Mouse (Mus musculus): ENCODE measurements around the gene Mctp2. TPM values are rescaled to one million over a fixed set of nuclear protein-coding genes. Genes with fewer than 3 reads are reported as not detected.

The Mctp2 gene
- polyA plus RNA-seq (2015; fragmentation: Nextera tagmentation; extraction: Ambion mirVana): 0.25 and 0.34 TPM in 2 replicates

DNA sequence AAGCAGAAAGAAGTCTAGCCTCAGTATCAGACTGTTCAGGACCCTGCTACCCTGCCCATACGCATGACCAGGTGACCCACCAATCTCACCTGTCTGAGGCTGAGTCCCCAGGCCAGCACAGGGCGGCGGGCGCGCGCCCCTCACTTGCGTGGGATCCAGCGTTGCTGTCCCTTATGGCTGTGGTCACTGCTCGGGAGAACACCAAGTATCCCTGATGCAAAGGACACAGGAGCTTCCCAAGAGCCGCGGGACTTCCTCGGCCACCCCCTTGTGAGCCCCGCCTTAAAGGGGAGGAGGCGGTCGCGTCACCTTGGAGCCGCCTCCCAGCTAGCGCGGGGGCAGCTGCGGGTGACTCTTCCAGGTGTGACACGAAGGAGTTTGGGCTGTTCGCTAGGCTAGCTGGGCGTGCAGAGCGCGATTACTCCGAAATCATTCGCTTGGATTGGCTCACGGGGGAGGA, at the start of gene Mctp2:
Gene Mctp2 (minus strand): TSS at position 227 of the 460 bp plus-strand sequence.
- H3K9ac ChIP-seq (ENCODE audit: low read depth, low read length): peak within 1 kb of the TSS; percentile 27
- H3K27me3 ChIP-seq (ENCODE audit: control insufficient read depth, insufficient read depth, low read depth, low read length): peaks cover 4% of the 10 kb centered on the region; the same call in 1 of the 2 replicates
- WGBS: under 1% methylated on average over 28 of the region's 28 CpGs
- no peaks in the 10 kb centered on the region for H3K9me3 ChIP-seq (replicated peaks; ENCODE audit: control insufficient read depth, low read length, poor library complexity, severe bottlenecking)
- H3K4me3 ChIP-seq (ENCODE audit: low read depth, low read length): peak within 1 kb of the TSS; percentile 48
- no peak within 1 kb of the TSS for H3K27ac ChIP-seq (ENCODE audit: low read length)
- H3K4me1 ChIP-seq (ENCODE audit: control insufficient read depth, insufficient read depth, low read length): peaks cover 10% of the 10 kb centered on the region; the same call in 1 of the 2 replicates
- peak; percentile 62 for ATAC-seq
- peak within 1 kb of the TSS; percentile 96 for H3K4me2 ChIP-seq (ENCODE audit: low read length)
- H3K36me3 ChIP-seq (ENCODE audit: control insufficient read depth, insufficient read depth, low read length): no peaks in the 10 kb centered on the region

DNA sequence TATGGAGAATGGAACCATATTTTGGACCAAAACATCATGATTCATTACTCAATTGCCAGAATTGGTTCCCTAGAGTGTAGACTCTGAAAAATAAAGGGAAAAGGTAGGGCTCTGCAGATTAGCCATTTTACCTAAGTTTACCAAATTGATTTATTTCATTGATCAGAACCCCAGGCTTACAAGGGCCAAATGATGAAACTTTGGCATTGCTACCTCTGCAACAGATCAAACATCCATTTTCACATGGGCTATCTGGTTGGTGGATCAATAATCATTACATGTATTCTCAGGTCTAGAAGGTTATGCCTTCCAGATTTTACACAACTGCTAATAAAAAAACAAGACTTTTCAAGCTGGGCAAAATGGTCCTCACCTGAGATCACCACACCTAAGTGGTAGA, 39.5 kb upstream of the Mctp2 start:
- Histone ChIP-seq H3K9ac (ENCODE audit: low read depth, low read length) (no peak overlapping the region), H3K9me3 (replicated peaks; ENCODE audit: control insufficient read depth, low read length, poor library complexity, severe bottlenecking) (no peaks in the 10 kb centered on the region), H3K27me3 (ENCODE audit: control insufficient read depth, insufficient read depth, low read depth, low read length) (no peaks in the 10 kb centered on the region), H3K4me1 (ENCODE audit: control insufficient read depth, insufficient read depth, low read length) (no peaks in the 10 kb centered on the region), H3K4me3 (ENCODE audit: low read depth, low read length) (no peak overlapping the region), H3K27ac (ENCODE audit: low read length) (no peak overlapping the region), H3K36me3 (ENCODE audit: control insufficient read depth, insufficient read depth, low read length) (no peaks in the 10 kb centered on the region), H3K4me2 (ENCODE audit: low read length) (no peak overlapping the region)
- no peak for ATAC-seq

DNA sequence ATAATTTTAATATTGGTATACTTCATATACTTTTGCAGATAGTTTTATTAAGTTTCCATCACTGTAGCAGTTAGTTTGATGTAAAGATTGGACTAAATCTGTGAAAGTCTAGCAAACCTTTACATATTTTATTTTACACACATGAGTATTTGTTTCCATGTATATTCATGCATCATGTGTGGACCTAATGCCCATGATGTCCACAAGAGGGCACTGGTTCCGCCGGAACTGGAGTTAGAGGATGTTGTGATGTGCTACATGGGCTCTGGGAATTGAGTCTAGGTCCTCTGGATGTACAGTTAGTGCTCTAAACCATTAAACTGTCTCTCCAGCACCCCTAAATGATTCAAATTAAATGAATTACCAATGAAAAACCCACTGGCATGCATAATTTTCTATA, 37.3 kb upstream of the Mctp2 start:
- no peak overlapping the region for H3K27ac ChIP-seq (ENCODE audit: low read length)
- H3K36me3 ChIP-seq (ENCODE audit: control insufficient read depth, insufficient read depth, low read length): no peaks in the 10 kb centered on the region
- H3K4me2 ChIP-seq (ENCODE audit: low read length): no peak overlapping the region
- H3K27me3 ChIP-seq (ENCODE audit: control insufficient read depth, insufficient read depth, low read depth, low read length): no peaks in the 10 kb centered on the region
- H3K9me3 ChIP-seq (replicated peaks; ENCODE audit: control insufficient read depth, low read length, poor library complexity, severe bottlenecking): no peaks in the 10 kb centered on the region
- no peak overlapping the region for H3K9ac ChIP-seq (ENCODE audit: low read depth, low read length)
- WGBS: 80% methylated on average over 2 of the region's 2 CpGs
- no peak for ATAC-seq
- no peak overlapping the region for H3K4me3 ChIP-seq (ENCODE audit: low read depth, low read length)
- H3K4me1 ChIP-seq (ENCODE audit: control insufficient read depth, insufficient read depth, low read length): no peaks in the 10 kb centered on the region

DNA sequence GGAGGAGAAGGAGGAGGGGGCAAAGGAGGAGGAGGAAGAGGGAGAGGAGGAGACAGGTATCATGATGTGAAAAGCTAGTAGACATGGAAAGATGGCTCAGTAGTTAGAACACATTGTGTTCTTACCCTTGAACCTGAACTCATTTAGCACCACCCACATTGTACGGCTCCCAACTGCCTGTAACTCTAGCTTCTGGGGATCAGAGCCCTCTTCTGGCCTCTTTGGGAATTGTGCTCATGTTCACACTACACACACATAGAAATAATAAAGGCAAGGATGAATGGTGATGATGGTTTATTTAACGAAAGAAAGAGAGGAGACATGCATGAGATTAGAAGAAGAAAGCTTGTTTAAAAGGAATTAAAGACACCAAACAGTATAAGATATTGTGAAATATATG, 36.4 kb upstream of the Mctp2 start:
- ATAC-seq: no peak
- no peak overlapping the region for H3K4me2 ChIP-seq (ENCODE audit: low read length)
- 75% methylated on average over 2 of the region's 2 CpGs for WGBS
- no peaks in the 10 kb centered on the region for H3K4me1 ChIP-seq (ENCODE audit: control insufficient read depth, insufficient read depth, low read length)
- H3K36me3 ChIP-seq (ENCODE audit: control insufficient read depth, insufficient read depth, low read length): no peaks in the 10 kb centered on the region
- no peaks in the 10 kb centered on the region for H3K9me3 ChIP-seq (replicated peaks; ENCODE audit: control insufficient read depth, low read length, poor library complexity, severe bottlenecking)
- H3K9ac ChIP-seq (ENCODE audit: low read depth, low read length): no peak overlapping the region
- H3K27me3 ChIP-seq (ENCODE audit: control insufficient read depth, insufficient read depth, low read depth, low read length): no peaks in the 10 kb centered on the region
- no peak overlapping the region for H3K27ac ChIP-seq (ENCODE audit: low read length)
- H3K4me3 ChIP-seq (ENCODE audit: low read depth, low read length): no peak overlapping the region

DNA sequence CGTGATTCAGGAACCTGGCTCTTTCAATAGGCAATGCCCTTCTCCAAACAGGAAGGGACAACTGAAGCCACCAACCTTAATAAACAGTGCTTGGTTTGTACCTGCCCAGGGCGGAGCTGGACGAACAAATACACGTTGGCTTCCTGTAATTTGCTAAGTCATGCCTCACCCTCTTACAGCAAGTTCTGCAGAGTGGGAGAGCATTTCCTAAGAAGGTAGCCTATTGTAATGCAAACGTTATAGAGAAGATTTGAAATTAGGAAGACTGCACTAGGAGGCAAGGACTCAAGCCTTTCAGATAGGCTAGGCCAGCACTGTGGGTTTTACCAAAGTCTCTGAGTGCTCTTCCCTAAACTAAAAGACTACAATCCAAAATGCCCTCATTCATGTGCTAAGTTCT, 19.6 kb upstream of the Mctp2 start:
- ATAC-seq: no peak
- no peaks in the 10 kb centered on the region for H3K36me3 ChIP-seq (ENCODE audit: control insufficient read depth, insufficient read depth, low read length)

DNA sequence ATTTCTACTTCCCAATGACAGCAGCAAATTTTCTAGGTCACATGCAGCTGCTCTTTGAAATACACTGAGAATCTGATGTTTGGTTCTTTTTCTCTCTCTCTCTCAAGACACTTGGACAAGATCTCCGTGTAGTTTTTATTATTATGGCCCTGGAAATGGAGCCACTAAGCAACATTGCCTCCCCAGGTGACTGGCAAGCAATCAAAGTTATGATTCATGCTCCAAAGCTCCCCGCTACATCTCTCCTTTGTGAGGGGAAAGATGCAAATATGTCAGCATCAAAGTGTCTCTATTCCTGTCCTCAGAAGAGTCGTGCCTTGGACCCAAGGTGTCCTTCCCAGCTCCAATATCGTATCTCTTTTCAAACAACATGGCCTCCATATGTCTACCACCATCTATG, 14.5 kb upstream of the Mctp2 start:
- H3K4me1 ChIP-seq (ENCODE audit: control insufficient read depth, insufficient read depth, low read length): no peaks in the 10 kb centered on the region
- no peak overlapping the region for H3K4me3 ChIP-seq (ENCODE audit: low read depth, low read length)
- H3K4me2 ChIP-seq (ENCODE audit: low read length): no peak overlapping the region
- no peak for ATAC-seq
- H3K9me3 ChIP-seq (replicated peaks; ENCODE audit: control insufficient read depth, low read length, poor library complexity, severe bottlenecking): no peaks in the 10 kb centered on the region
- WGBS: 65% methylated on average over 4 of the region's 4 CpGs
- no peak overlapping the region for H3K9ac ChIP-seq (ENCODE audit: low read depth, low read length)
- no peaks in the 10 kb centered on the region for H3K27me3 ChIP-seq (ENCODE audit: control insufficient read depth, insufficient read depth, low read depth, low read length)
- H3K36me3 ChIP-seq (ENCODE audit: control insufficient read depth, insufficient read depth, low read length): no peaks in the 10 kb centered on the region
- no peak overlapping the region for H3K27ac ChIP-seq (ENCODE audit: low read length)

More for the DNA sequence above, 19.6 kb upstream of the Mctp2 start:
- H3K27ac ChIP-seq (ENCODE audit: low read length): no peak overlapping the region
- 76% methylated on average over 5 of the region's 5 CpGs for WGBS
- H3K9ac ChIP-seq (ENCODE audit: low read depth, low read length): no peak overlapping the region
- H3K9me3 ChIP-seq (replicated peaks; ENCODE audit: control insufficient read depth, low read length, poor library complexity, severe bottlenecking): no peaks in the 10 kb centered on the region
- no peaks in the 10 kb centered on the region for H3K27me3 ChIP-seq (ENCODE audit: control insufficient read depth, insufficient read depth, low read depth, low read length)
- H3K4me2 ChIP-seq (ENCODE audit: low read length): no peak overlapping the region
- no peak overlapping the region for H3K4me3 ChIP-seq (ENCODE audit: low read depth, low read length)
- H3K4me1 ChIP-seq (ENCODE audit: control insufficient read depth, insufficient read depth, low read length): no peaks in the 10 kb centered on the region

DNA sequence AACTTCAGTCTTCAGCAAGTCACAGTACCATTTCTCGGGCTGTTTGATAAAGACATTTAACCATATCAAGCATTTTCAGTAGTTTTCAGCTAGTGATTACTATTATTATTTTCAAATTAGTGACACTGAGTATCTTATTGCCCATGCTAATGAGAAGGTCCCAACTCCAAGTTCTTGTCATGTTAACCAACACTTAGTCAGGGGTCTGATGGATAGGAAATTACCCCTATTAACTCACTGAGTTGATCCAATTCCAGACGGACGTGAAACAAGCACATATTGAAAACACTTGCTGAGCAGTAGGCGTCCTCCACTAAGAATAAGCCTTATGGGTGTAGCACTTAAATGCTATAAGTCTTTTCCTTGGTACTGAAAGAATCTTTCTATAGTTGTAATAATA, 14.0 kb upstream of the Mctp2 start:
- no peak overlapping the region for H3K4me2 ChIP-seq (ENCODE audit: low read length)
- H3K9me3 ChIP-seq (replicated peaks; ENCODE audit: control insufficient read depth, low read length, poor library complexity, severe bottlenecking): no peaks in the 10 kb centered on the region
- WGBS: 87% methylated on average over 4 of the region's 4 CpGs
- no peak overlapping the region for H3K4me3 ChIP-seq (ENCODE audit: low read depth, low read length)
- no peaks in the 10 kb centered on the region for H3K36me3 ChIP-seq (ENCODE audit: control insufficient read depth, insufficient read depth, low read length)
- H3K4me1 ChIP-seq (ENCODE audit: control insufficient read depth, insufficient read depth, low read length): no peaks in the 10 kb centered on the region
- no peaks in the 10 kb centered on the region for H3K27me3 ChIP-seq (ENCODE audit: control insufficient read depth, insufficient read depth, low read depth, low read length)
- H3K27ac ChIP-seq (ENCODE audit: low read length): no peak overlapping the region
- ATAC-seq: no peak
- H3K9ac ChIP-seq (ENCODE audit: low read depth, low read length): no peak overlapping the region

DNA sequence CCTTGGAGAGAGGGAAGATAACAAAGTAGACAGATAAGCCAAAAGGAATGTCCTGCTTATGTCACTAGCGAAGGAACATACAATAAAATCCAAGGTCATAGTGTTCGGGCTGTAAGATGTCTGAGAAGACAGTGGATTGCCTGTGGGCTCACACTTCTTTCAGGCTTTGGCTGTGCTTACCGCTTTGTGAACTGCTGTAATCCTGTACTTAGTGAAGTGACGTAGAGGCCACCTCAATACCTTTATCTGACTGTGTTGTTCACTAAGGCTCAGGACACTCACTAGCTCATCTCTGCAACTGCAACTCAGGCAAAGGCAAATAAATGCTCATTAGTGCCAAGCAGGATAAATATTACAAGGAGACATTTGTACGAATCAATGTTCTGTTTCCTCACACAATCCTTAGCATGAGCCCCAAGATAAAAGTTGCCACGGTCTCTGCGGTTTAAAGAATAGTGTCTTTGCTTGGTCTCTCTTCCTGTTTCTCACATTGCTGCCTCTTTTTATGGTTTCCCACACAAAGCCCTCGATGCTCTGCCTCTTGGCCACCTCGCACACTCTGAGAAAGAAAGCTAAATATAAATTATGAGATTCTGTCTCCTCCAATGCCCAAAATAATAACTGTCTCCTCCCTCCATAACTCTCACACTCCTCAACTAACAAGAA, 8.1 kb upstream of the Mctp2 start:
- H3K4me3 ChIP-seq (ENCODE audit: low read depth, low read length): no peak overlapping the region
- no peak for ATAC-seq

DNA sequence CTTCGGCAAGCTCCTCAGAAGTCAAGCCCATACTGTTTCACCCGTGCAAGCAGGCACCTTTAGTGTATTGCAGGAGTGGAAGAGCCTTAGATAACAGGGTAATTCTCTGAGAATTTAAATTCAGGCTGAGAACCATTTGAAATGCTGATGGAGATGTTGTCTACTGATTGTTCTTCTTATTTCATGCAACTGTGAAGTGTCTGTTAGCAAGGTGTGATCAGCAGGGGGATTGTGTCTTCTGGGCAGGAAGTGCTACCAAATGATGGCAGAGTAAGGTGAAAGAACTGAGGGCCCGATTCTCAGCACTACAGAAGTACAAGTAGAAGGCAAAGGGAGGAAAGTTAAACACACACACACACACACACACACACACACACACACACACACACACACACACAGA, 7.5 kb upstream of the Mctp2 start:
- Histone ChIP-seq H3K9ac (ENCODE audit: low read depth, low read length) (no peak overlapping the region), H3K9me3 (replicated peaks; ENCODE audit: control insufficient read depth, low read length, poor library complexity, severe bottlenecking) (0 out of 2 replicates have a peak, but pooled peaks cover 4% of the 10 kb centered on the region), H3K4me2 (ENCODE audit: low read length) (no peak overlapping the region), H3K27me3 (ENCODE audit: control insufficient read depth, insufficient read depth, low read depth, low read length) (no peaks in the 10 kb centered on the region), H3K4me1 (ENCODE audit: control insufficient read depth, insufficient read depth, low read length) (no peaks in the 10 kb centered on the region), H3K36me3 (ENCODE audit: control insufficient read depth, insufficient read depth, low read length) (no peaks in the 10 kb centered on the region), H3K4me3 (ENCODE audit: low read depth, low read length) (no peak overlapping the region), H3K27ac (ENCODE audit: low read length) (no peak overlapping the region)
- ATAC-seq: no peak
- WGBS: 79% methylated on average over 3 of the region's 3 CpGs

More for the DNA sequence above, 8.1 kb upstream of the Mctp2 start:
- Histone ChIP-seq H3K9me3 (replicated peaks; ENCODE audit: control insufficient read depth, low read length, poor library complexity, severe bottlenecking) (0 out of 2 replicates have a peak, but pooled peaks cover 4% of the 10 kb centered on the region), H3K4me1 (ENCODE audit: control insufficient read depth, insufficient read depth, low read length) (no peaks in the 10 kb centered on the region), H3K36me3 (ENCODE audit: control insufficient read depth, insufficient read depth, low read length) (no peaks in the 10 kb centered on the region), H3K9ac (ENCODE audit: low read depth, low read length) (no peak overlapping the region), H3K27me3 (ENCODE audit: control insufficient read depth, insufficient read depth, low read depth, low read length) (no peaks in the 10 kb centered on the region), H3K4me2 (ENCODE audit: low read length) (no peak overlapping the region), H3K27ac (ENCODE audit: low read length) (no peak overlapping the region)
- WGBS: 84% methylated on average over 9 of the region's 9 CpGs

All from midbrain, embryonic 16.5 days (tissue).